In genomic region chr4:47577490-47577889, GRCm38 (mm10) we compare ENCODE assay signal across 10 mouse cellular contexts.
A peak's percentile ranks its signal among the peaks of the same experiment; 100 is the strongest.
DNase-seq lines count a peak whose midpoint lies in the region; ATAC-seq and TF ChIP-seq lines count a peak whose summit lies in the region.
"Had no signal": no experiment of that assay in that cellular context is flagged by ENCODE, and none has a peak within 500 bp of the region (broad histone marks: within the 10 kb centered on the region; RNA-seq: fewer than 3 reads in every experiment).

No protein-coding gene starts in this region.

- H3K79me2 ChIP-seq in liver, adult 2 months (ENCODE audit: control insufficient read depth, insufficient read depth, low read length) = no peaks in the 10 kb centered on the region

- TF ChIP-seq POLR2A in liver, adult 2 months (IDR thresholded peaks at IDR 0.05; ENCODE audit: extremely low read depth, insufficient read depth, low read length) = no peak

- no peak overlapping the region for H3K4me2 ChIP-seq in embryonic facial prominence, embryonic 11.5 days (ENCODE audit: low read depth, low read length)
- H3K4me2 ChIP-seq in liver, embryonic 12.5 days = no peak overlapping the region
- H3K4me2 ChIP-seq: hindbrain, embryonic 15.5 days; midbrain, embryonic 12.5 days had no signal

- TF ChIP-seq CTCF in liver, adult 2 months (IDR thresholded peaks at IDR 0.05; ENCODE audit: low read depth, low read length) = peak; percentile 47

- no peak overlapping the region for H3K9ac ChIP-seq in embryonic facial prominence, embryonic 11.5 days (replicated peaks; ENCODE audit: low read length)
- H3K9ac ChIP-seq in liver, adult 2 months (ENCODE audit: low read depth, low read length) = no peak overlapping the region
- H3K9ac ChIP-seq in liver, embryonic 12.5 days = no peak overlapping the region
- H3K9ac ChIP-seq: hindbrain, embryonic 15.5 days; midbrain, embryonic 12.5 days had no signal

- no peaks in the 10 kb centered on the region for H3K4me1 ChIP-seq in embryonic facial prominence, embryonic 11.5 days (ENCODE audit: control insufficient read depth, insufficient read depth, low read length)
- no peaks in the 10 kb centered on the region for H3K4me1 ChIP-seq in embryonic facial prominence, embryonic 10.5 days
- H3K4me1 ChIP-seq in liver, adult 2 months (ENCODE audit: control insufficient read depth, insufficient read depth, low read length) = no peaks in the 10 kb centered on the region
- H3K4me1 ChIP-seq in liver, embryonic 12.5 days = no peaks in the 10 kb centered on the region
- H3K4me1 ChIP-seq: hindbrain, embryonic 15.5 days; midbrain, embryonic 12.5 days had no signal

- H3K36me3 ChIP-seq in embryonic facial prominence, embryonic 11.5 days (replicated peaks; ENCODE audit: control insufficient read depth, insufficient read depth, low read depth, low read length) = no peaks in the 10 kb centered on the region
- no peaks in the 10 kb centered on the region for H3K36me3 ChIP-seq in embryonic facial prominence, embryonic 10.5 days (replicated peaks)
- H3K36me3 ChIP-seq in liver, adult 2 months (ENCODE audit: control insufficient read depth, insufficient read depth, low read length) = no peaks in the 10 kb centered on the region
- no peaks in the 10 kb centered on the region for H3K36me3 ChIP-seq in liver, embryonic 12.5 days
- H3K36me3 ChIP-seq: hindbrain, embryonic 15.5 days; midbrain, embryonic 12.5 days had no signal

- 85% methylated on average over 3 of the region's 3 CpGs for WGBS in embryonic facial prominence, embryonic 11.5 days
- 87% methylated on average over 3 of the region's 3 CpGs for WGBS in embryonic facial prominence, embryonic 10.5 days
- 91% methylated on average over 3 of the region's 3 CpGs for WGBS in liver, adult 2 months
- whole genome bisulfite sequencing in liver, embryonic 12.5 days (ENCODE audit: insufficient replicate concordance) = 57% methylated on average over 3 of the region's 3 CpGs

- peak; percentile 5 for DNase-seq in embryonic facial prominence, embryonic 11.5 days (ENCODE audit: low spot score)
- no peak for DNase-seq in embryonic facial prominence, embryonic 10.5 days (ENCODE audit: low spot score)
- DNase-seq in liver, adult 2 months (ENCODE audit: extremely low read depth, low read depth, low spot score) = no peak
- peak; percentile 55 for DNase-seq in cerebellum, adult 11-12 months
- DNase-seq in heart, postnatal 25 days (ENCODE audit: low spot score) = peak; percentile 13
- DNase-seq in natural killer cell, adult 2 months (ENCODE audit: low spot score in 2 of 2) = no peak

- H3K4me3 ChIP-seq in embryonic facial prominence, embryonic 11.5 days (ENCODE audit: low read depth, low read length) = no peak overlapping the region
- no peak overlapping the region for H3K4me3 ChIP-seq in embryonic facial prominence, embryonic 10.5 days
- H3K4me3 ChIP-seq in liver, adult 2 months (ENCODE audit: insufficient read depth, low read depth, low read length) = no peak overlapping the region
- no peak overlapping the region for H3K4me3 ChIP-seq in liver, embryonic 12.5 days
- H3K4me3 ChIP-seq: hindbrain, embryonic 15.5 days; midbrain, embryonic 12.5 days had no signal

- intact Hi-C loops in heart, postnatal 25 days (cut with DNase I) = loop anchor here (5.0 kb wide), 1 partner anchor 585 kb away; no protein-coding TSS in a partner anchor

- no peak overlapping the region for H3K27ac ChIP-seq in embryonic facial prominence, embryonic 11.5 days (replicated peaks; ENCODE audit: low read depth, low read length)
- H3K27ac ChIP-seq in embryonic facial prominence, embryonic 10.5 days (replicated peaks) = no peak overlapping the region
- no peak overlapping the region for H3K27ac ChIP-seq in liver, adult 2 months (replicated peaks; ENCODE audit: insufficient read depth, low read depth, low read length)
- H3K27ac ChIP-seq in liver, embryonic 12.5 days = no peak overlapping the region
- H3K27ac ChIP-seq: hindbrain, embryonic 15.5 days; midbrain, embryonic 12.5 days had no signal

- ATAC-seq in embryonic facial prominence, embryonic 11.5 days (replicated peaks; ENCODE audit: insufficient number of reproducible peaks, low FRiP score, low TSS enrichment, low read depth) = no peak
- ATAC-seq in liver, embryonic 12.5 days = no peak
- ATAC-seq in erythroid progenitor cell, adult 5-6 weeks (replicated peaks; ENCODE audit: low FRiP score, poor library complexity, severe bottlenecking) = no peak

- H3K9me3 ChIP-seq in embryonic facial prominence, embryonic 11.5 days (replicated peaks; ENCODE audit: control insufficient read depth, low read length) = no peaks in the 10 kb centered on the region
- no peaks in the 10 kb centered on the region for H3K9me3 ChIP-seq in embryonic facial prominence, embryonic 10.5 days
- no peaks in the 10 kb centered on the region for H3K9me3 ChIP-seq in liver, embryonic 12.5 days (replicated peaks)
- H3K9me3 ChIP-seq: hindbrain, embryonic 15.5 days; midbrain, embryonic 12.5 days had no signal

- H3K27me3 ChIP-seq in embryonic facial prominence, embryonic 11.5 days (ENCODE audit: control insufficient read depth, insufficient read depth, low read length) = no peaks in the 10 kb centered on the region
- no peaks in the 10 kb centered on the region for H3K27me3 ChIP-seq in embryonic facial prominence, embryonic 10.5 days (replicated peaks; ENCODE audit: low read depth, poor library complexity, severe bottlenecking)
- H3K27me3 ChIP-seq in liver, adult 2 months (ENCODE audit: control insufficient read depth, insufficient read depth, low read length) = no peaks in the 10 kb centered on the region
- H3K27me3 ChIP-seq in liver, embryonic 12.5 days (replicated peaks) = no peaks in the 10 kb centered on the region
- H3K27me3 ChIP-seq: hindbrain, embryonic 15.5 days had no signal

Comparison
In these comparisons a context has a peak if more than half of its experiments do, and no peak if none do; other contexts are left out.
1. DNase-seq: peak in embryonic facial prominence, embryonic 11.5 days (single experiment), cerebellum, adult 11-12 months (single experiment) and heart, postnatal 25 days (single experiment); none in embryonic facial prominence, embryonic 10.5 days (single experiment), liver, adult 2 months (single experiment) and natural killer cell, adult 2 months (0 of 2).